Mouse (Mus musculus): ENCODE measurements around the gene Man1c1.
A peak's percentile ranks its signal among the peaks of the same experiment; 100 is the strongest.

The Man1c1 gene

DNA sequence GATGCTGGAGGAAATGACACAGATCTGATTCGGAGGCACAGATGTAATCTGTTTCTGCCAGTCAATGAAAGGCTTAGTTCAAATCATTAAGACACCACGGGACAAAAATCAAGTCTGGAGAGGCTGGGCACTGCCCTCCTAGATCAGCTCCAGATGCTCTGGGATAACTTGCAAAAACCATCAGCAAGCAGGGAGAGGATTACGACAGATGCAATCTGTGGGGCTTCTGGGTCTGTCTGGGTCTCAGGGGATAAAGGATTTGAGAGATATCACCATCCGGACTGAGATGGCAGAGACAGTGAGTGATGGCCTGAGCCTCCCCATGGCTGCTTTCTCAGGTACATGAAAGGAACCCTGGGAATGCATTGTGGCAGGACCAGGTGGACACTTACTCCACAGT lies 99.6 kb downstream of the Man1c1 start:
- DNase-seq (ENCODE audit: low spot score in 2 of 2): no peak

DNA sequence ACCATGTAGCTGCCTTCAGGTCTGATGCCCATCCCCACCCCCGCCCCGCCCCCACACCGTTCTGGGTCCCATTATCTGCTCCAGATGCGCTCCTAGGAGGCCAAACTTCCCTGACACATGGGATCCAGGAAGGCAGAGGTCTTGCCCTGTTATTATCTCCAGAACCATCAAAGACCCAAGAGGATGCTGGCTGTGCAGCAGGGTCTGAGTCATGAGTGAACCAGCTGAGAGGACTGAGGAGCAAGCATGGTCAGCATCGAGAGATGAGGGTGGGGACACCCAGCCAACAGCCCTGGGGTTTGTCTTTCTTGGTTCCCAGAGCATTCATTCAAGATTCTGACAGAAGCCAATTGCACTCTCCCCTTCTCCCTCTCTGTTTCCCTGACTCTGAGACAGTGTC lies 100.5 kb downstream of the Man1c1 start:
- DNase-seq (ENCODE audit: low spot score in 2 of 2): no peak

DNA sequence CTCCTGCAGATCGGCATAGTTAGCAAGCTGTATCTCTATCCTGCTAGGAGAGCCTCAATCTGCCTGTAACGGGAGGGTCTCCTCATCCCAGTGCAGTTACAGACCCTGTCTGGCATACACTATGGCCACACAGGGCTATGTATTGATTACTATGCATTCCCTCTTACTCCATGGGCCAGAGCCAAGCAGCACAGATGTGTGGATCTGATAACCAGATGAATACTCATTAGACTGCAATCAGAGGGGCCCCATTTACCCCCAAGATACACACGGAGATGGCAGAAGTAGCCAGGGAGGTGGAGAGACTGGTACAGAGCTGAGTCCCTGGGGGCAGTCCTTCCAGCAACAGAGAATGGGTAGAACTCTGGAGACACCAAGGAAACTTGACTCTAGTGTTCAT lies 101.5 kb downstream of the Man1c1 start:
- DNase-seq (ENCODE audit: low spot score in 2 of 2): no peak

DNA sequence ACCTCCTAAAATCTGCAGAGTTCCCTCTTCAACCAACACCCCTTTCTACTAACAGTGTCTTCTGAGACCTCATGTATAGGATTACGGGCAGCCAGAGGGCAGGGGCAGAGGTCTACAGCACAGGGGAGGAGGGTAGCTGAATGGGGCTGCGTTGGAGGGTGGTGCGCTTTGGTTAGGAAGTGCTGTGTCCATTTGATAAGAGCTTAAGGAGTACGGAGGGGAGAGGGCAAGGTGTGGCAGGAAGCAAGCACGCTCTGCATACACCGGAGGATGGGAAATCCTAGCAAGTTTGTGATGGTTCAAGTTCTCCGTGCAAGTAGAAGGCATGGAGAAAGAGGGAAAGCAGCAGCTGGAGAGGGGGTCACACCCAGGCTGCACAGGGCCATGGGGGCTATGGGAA lies 102.1 kb downstream of the Man1c1 start:
- DNase-seq (ENCODE audit: low spot score in 2 of 2): no peak

DNA sequence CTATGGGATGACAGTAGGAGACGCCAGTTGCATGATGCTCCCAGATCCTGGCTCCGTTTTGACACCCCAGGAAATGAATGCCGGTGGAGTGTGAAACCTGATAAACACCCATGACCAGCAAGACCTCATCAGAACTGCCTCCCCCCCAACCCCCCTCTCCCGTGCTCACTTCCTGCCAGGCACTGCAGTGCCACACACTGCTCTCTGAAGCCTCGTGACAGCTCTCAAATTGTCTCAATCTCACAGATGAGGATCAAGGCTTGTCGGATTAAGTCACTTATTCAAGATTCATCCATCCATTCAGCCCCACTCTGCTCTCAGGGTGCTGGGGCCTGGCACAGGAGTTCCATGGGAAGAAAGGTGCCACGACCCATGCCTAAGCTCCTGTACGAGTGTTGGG lies 102.7 kb downstream of the Man1c1 start:
- peak; percentile 53 to 66 for DNase-seq (ENCODE audit: low spot score in 2 of 2)

DNA sequence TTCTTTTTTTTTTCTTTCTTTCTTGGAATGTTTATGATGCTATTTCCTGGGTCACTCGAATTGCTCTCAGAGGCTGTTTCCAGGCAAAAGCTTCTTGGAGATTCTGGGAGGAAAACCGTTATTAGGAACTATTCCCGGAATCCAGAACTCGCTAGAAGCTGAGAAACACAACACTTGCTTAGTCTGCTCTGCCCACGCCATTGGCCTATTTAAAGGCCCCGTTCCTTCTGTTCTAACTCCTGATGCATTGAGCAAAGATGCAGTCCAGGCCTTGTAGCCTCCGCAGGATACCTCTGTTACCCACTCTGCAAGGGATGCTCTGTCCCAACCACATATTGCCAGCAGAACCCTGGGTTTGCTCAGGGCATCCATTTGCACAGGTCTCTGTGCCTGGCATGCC lies 103.3 kb downstream of the Man1c1 start:
- DNase-seq (ENCODE audit: low spot score in 2 of 2): no peak

DNA sequence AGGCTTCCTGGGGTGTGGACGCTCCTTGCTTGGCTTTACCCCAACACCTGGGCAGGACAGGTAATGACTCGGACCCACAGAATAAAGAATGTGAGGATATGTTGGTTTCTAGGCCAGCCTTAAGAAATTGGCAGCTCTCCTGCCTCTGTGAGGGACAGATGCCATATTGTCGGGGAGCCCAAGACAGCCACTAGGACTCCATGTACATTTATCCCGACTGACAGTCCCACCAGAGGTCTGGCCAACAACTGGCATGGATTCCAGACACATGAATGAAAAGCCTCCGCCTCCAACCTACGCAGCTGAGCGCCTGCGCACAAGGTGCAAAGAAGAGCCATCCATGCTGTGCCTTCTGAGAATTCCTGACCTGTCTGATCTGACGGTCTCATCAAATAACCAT lies 104.0 kb downstream of the Man1c1 start:
- DNase-seq (ENCODE audit: low spot score in 2 of 2): no peak

DNA sequence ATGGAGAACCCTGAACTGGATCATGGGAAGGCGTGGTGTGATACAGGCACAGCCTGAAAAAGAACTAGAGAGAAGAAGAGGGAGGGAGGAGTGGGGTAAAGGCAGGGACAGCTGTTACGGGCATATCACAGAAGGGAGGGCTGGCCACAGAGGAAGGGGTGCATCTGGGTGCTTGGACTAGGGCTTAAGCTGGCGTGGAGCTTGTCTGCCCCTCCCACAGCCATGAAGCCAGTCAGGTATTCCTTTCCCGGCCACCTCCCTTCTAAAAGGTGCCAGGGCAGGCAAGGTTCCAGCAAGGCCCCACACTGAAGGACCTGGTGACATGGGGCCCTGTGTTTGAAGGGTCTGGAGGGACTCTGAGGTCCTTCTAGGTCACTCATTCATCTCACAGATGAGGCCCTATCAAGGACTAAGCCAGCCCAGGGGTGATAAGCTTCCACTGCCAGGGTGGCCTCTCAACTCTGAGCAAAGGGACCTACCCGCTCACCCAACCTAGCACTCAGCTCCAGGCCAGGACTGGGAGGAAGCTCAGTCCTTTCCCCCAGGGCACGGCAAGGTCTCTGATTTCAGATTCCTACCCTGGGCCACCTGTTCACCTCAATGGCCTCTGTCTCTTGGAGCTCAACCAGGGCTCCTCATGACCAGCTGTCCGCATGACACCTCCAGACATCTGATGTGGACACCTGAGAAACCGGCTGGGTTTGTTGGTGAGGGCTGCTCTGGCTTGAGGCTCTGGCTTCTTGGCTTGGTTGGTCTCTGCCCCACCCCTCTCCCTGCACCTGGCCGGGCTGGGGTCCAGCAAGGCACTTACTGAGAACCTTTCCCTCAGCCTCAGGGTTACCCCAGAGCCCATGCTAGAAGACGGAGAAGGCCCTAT lies 107.0 kb downstream of the Man1c1 start:
- DNase-seq (ENCODE audit: low spot score in 2 of 2): no peak

DNA sequence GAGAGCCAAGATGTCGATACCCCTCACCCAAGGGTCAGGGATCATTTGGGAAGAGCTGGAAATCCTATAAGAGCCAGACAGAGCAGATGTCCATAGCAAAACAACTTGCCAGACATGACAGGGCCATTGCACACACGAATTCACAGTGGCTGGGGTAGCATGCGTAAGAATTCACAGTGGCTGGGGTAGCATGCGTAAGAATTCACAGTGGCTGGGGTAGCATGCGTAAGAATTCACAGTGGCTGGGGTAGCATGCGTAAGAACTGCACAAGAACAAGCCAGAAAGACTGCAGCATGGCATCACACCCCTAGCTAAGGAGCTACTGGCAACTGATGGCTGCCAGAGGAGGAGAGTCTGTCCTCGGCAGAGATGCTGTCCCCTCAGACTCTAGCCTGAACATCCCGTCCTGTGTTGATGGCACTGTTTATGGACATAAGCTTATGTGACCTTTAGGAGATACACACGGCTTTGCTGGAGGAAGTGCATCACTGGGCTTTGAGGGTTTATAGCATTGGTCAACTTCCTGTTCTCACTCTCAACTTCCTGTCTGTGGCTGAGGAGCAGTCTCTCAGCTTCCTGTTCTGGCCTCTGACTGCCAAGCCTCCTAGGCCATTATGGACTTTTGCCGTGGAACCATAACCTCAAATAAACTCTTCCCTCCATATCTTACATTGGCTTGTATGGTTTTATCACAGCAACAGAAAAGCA lies 109.2 kb downstream of the Man1c1 start:
- peak; percentile 62 to 70 for DNase-seq (ENCODE audit: low spot score in 2 of 2)

DNA sequence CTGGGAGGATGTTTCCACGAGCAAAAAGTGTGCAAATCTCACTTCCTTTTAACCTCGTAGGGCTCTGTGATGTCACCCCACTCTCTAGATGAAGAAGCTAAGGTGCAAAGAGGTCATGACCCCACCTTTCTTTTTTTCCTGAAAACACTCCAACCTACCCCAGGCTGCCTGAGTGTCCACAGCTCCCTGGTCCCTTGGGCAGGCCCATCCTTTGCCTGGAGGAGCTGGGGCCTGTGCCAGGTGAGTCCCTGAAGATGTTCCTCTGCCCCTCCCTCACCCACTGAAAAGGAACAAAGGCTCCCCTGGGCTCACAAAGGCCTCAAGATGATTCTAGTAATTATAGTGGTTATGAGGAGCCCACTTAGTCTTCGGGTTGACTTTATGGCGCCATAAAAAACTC lies 111.6 kb downstream of the Man1c1 start:
- DNase-seq (ENCODE audit: low spot score in 2 of 2): no peak

DNA sequence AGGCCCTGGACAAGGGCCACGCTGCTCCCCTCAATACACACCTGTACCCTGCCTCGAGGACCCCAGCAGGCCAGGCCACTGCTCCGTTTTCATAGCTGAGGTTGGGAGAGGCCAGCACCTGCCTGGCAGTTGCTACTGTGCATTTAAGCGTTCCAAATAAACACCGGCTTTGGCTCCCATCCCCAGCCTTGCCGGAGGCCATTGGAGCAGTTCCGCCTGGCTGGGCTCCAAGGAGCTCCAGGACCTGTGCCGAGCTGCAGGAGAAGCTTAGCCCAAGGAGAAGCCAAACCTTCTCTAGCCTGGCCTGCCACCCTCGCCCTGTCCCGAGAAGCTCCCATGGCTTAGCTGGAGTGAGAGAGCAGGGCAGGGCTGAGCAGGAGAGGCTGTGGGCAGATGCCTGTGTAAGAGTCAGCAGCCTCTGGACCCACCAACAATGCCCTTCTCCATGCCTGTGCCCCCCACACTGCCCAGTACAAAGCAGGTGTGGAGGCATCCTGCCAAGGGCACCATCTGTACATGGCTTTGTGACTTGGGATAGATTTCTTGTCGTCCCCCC lies 112.5 kb downstream of the Man1c1 start:
- no peak for DNase-seq (ENCODE audit: low spot score in 2 of 2)

DNA sequence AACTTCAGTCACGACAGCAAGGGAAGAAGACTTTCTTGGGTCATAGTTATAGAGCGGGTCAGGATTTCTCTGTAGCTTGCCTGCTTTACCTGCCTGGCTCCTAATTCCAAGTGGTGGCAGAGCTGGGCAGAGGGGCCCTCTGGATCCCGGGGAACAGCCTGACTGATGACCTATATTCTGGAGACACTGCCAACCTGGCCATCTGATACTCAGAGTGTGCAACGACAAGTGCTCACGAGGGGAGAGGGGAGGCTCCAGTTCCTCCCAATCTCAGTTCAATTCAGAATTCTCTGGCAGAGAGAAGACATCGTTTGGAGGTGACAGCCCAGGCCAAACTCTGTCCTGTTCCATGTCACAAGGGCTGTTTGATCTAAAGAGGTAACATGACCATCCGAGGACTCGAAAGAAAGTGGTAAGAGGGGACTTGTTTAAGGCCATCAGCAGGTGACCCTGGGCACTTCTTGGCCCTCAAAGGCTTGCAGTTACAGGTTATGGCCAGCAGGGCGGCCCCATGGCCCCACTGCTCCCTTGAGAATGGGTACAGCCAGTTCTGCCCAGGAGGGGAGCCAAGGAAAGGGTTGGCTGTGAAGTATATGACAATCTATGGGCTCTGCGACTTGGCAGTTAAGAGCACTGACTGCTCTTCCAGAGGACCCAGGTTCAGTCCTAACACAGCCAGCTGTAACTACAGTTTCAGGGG lies 113.7 kb downstream of the Man1c1 start:
- DNase-seq (ENCODE audit: low spot score in 2 of 2): peak in 1 of 2 experiments; percentile 35

DNA sequence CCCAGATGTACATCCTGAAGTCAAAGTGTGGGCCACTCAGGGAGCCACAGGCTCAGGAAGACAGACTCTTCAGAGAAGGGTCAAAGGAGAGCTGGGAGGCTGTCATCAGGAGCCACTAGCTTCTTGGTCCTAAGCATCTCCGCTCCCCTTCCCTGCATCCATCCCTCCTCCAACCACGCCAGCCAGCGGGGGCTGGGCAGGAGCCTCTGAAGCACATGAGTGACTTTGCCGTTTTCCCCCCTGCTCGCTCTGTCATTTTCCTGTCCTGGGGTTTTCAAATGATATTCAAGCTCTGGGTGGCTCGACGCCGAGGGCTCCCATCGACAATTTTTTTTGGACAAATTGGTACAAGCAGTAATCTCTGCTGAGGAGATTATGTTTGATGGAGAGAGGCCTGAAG lies 114.3 kb downstream of the Man1c1 start:
- no peak for DNase-seq (ENCODE audit: low spot score in 2 of 2)

DNA sequence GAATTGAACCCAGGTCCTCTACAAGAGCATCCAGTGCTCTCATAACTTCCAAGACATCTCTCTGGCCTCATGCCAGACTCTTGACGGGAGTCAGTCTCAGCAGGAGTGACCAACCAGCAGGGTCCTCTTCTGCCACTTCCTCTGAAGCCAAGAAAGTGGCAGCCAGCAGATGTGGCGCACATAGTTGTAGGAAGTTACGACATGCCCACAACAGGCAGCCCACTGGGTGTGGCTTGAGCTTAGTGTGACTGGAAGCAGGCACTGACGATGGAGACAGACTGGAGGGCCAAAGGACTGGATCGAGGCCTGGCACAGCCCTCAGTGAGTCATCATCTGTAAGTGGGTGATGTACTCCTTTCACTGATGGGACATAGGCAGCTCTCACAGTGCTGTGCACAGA lies 115.1 kb downstream of the Man1c1 start:
- DNase-seq (ENCODE audit: low spot score in 2 of 2): peak in 1 of 2 experiments; percentile 15

DNA sequence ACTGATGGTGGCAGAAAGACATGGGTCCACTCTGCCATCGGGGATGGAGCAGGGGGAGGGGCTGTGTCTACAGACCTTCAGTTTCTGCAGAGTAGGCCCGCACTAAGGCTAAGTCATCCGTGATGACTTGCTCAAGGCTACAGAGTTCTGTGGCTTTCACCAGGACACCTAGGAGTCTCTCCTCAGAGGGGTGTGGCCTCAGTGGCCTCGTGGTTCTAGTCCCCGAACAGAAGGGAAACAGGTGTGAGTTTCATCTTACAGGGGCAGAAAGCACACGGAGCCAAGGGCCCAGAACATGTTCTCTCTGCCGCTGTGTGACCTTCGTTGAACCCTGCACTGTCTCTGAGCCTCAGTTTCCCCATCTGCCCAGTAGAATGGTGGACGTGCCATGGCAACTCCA lies 115.8 kb downstream of the Man1c1 start:
- DNase-seq (ENCODE audit: low spot score in 2 of 2): no peak

DNA sequence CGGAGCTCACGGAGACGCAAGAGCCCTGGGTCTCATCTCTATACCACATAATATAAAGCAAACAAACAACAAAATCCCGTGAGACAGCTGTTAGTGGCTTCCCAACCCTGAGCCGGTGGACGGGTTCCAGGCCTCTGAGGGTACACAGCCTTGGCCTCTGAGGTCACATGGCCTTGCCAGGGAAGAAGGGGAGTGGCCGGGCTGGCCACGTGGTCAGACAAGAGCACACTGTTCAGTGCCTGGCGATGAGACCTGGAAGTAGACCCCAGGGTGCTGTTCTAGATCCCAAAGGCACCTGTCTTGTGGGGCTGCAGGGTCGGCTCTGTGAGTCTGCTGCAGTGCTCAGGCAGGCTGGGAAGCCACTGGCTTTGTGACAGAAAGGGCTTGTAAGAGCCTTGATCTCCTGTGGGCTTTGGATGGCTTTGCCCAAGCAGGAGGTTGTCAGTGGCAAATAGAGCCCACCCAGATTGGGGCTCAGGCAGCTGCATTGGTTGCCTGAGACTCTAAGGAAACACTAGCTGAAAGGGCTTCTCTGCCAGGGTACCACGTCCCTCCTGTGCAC lies 116.4 kb downstream of the Man1c1 start:
- no peak for DNase-seq (ENCODE audit: low spot score in 2 of 2)

DNA sequence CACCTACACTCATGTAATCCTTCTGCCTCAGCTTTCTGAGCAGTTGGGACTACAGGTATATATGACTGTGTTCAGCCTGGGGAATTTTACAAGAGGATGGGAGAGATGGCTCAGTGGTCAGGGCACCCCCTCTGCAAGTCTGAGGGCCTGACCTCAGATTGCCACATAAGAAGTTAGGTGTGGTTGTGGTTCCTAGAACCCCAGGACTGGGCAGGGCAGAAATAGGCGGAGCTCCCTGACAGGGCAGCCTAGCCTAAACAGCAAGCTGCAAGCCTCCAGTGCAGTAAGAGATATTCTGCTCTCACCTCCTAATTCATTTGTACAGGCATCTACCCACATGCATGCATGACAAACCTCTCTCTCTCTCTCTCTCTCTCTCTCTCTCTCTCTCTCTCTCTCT lies 117.5 kb downstream of the Man1c1 start:
- DNase-seq (ENCODE audit: low spot score in 2 of 2): peak in 1 of 2 experiments; percentile 21

DNA sequence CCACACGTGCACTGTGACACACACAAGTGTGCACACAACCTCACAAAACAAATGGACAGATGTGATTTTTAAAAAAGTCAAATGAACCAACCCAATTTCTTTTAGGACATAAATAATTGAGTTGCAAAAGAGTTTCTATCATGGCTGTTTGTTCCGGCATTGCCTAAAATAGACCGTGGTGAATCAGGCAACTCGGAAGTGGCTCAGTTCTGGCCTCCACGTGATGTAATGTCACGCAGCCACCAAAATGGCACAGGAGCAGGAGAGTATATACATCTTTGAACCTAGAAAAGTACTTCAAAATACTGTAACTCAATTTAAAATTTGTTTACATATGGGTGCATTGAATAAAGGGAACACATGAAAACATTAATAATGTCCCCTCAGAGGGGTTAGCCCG lies 118.0 kb downstream of the Man1c1 start:
- no peak for DNase-seq (ENCODE audit: low spot score in 2 of 2)

DNA sequence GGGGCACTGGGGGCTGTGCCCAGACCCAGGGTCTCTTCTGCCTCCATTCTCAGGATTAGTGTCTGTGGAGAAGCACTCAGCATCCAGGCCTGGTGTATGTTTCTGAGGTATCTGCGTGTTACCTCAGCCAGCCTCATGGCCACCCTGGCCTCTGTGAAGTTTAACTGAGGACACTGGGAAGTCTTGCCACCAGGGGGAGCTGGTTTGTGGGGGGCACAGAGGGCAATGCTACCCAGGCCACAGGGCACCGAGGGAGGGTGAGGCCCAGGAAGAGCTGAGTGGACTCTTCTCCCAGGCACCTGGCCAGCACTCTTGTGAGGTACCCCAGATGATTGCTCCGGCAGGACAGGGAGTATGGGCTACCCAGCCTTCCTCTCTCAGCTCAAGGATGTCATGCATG lies 120.6 kb downstream of the Man1c1 start:
- DNase-seq (ENCODE audit: low spot score in 2 of 2): peak; percentile 36 to 53

DNA sequence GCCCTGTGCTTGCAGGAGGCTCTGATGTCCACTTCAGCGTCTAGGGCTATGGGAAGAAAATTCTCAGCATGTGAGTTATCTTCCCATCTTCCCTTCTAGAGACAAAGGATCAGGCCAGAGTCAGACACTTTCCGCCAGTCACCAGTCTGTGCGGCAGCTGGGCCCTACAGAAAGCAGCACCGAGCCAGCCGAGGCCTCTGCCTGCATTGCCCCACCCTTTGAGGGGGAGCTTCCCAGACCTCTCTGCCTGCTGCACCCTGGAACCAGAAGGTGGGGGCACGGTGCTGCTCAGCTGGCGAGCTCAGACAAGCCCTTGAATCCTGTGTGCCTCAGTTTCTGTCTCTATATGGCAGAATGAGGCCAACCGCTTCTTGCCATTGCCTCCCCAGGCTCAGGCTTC lies 122.7 kb downstream of the Man1c1 start:
- no peak for DNase-seq (ENCODE audit: low spot score in 2 of 2)

DNA sequence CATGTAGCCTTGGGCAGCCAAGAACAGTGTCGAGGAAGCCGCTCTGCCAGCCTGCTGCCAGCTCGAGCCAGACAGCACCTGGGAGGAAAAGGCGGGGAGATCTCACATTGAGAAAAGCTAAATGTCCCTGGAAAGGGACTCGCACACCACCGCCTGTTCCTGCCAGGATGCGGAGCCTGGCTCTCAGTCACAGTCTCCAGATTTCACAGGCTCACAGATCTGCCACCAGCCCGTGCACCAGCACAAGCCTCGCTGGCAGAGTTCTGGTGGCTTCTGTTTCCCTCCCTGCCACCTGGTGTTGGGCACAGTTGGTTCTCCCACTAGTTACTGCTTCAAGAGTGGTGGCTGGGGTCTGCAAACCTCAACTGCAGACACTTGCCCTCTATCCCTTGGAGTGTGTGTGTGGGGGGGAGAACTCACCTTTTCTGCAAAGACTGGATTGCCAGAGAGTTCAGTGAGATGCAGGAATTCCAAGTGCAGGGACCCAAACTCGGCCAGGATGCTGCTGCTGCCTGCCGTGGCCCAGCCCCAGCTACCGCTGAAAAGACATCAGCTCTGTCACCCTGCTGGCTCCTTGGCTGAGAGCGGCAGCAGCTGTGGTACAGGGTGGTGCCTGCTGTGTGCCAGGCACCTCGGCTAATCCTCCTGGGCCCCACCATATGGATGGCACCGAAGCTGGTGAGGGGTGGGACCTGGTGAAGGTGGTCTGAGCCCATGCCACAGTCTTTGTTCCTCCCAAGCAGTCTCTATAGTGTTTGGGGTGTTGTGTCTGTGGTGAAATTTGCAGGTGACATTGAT lies 123.5 kb downstream of the Man1c1 start:
- no peak for DNase-seq (ENCODE audit: low spot score in 2 of 2)
